Mouse (Mus musculus) bone marrow, adult 2 months (tissue): ENCODE data around the gene Gm21958.

Experiments
- CTCF ChIP-seq: fragments of 200-500 bp; IDR thresholded peaks from 2 replicates; pipeline ENCODE4 v1.5.1; 2011; ENCODE audit warnings: low read length, control low read depth; ENCODE audit not compliant: control insufficient read depth, insufficient read depth
- POLR2A ChIP-seq: fragments of 200-500 bp; IDR thresholded peaks from 2 replicates; pipeline ENCODE4 v1.6.1; 2011; ENCODE audit warnings: low read depth, mild to moderate bottlenecking, control low read depth, low read length, borderline replicate concordance; ENCODE audit not compliant: control insufficient read depth

GRCm38 (mm10) chr3:54737317-54737716 is 23.2 kb upstream of the Gm21958 start:
- TF ChIP-seq CTCF (no peak), POLR2A (no peak)
